9 mouse cellular contexts compared by ENCODE assay signal in genomic region chr17:86038211-86038648, GRCm38 (mm10).
DNase-seq lines count a peak whose midpoint lies in the region; ATAC-seq and TF ChIP-seq lines count a peak whose summit lies in the region.
"Had no signal": no experiment of that assay in that cellular context is flagged by ENCODE, and none has a peak within 500 bp of the region (broad histone marks: within the 10 kb centered on the region; RNA-seq: fewer than 3 reads in every experiment).

No protein-coding gene starts in this region.

- peak; percentile 8 for DNase-seq in adrenal gland, postnatal 14 days
- no peak for DNase-seq in adrenal gland, adult (ENCODE audit: inconsistent age in 2 of 2, low spot score in 1 of 2)
- peak; percentile 41 for DNase-seq in brain, embryonic 14.5 days (ENCODE audit: low read depth)
- DNase-seq in left cerebral cortex, adult 18-20 months (ENCODE audit: low spot score in 2 of 2): no peak
- no peak for DNase-seq in hindbrain, postnatal 0 days (ENCODE audit: low spot score)
- no peak for DNase-seq in adrenal gland, postnatal 4 days (ENCODE audit: low spot score in 2 of 2)

- WGBS in heart, embryonic 15.5 days: 14% methylated on average over 13 of the region's 13 CpGs
- 13% methylated on average over 13 of the region's 13 CpGs for WGBS in limb, embryonic 13.5 days
- 67% methylated on average over 13 of the region's 13 CpGs for WGBS in hindbrain, postnatal 0 days

- H3K9ac ChIP-seq in heart, embryonic 15.5 days: no peak overlapping the region
- no peak overlapping the region for H3K9ac ChIP-seq in limb, embryonic 13.5 days
- no peak overlapping the region for H3K9ac ChIP-seq in hindbrain, postnatal 0 days (replicated peaks; ENCODE audit: low read length)
- H3K9ac ChIP-seq: hindbrain, embryonic 15.5 days had no signal

- H3K9me3 ChIP-seq in heart, embryonic 15.5 days (replicated peaks): no peaks in the 10 kb centered on the region
- no peaks in the 10 kb centered on the region for H3K9me3 ChIP-seq in limb, embryonic 13.5 days
- no peaks in the 10 kb centered on the region for H3K9me3 ChIP-seq in hindbrain, postnatal 0 days (ENCODE audit: low read length)
- H3K9me3 ChIP-seq: hindbrain, embryonic 15.5 days had no signal

- no peaks in the 10 kb centered on the region for H3K36me3 ChIP-seq in heart, embryonic 15.5 days
- no peaks in the 10 kb centered on the region for H3K36me3 ChIP-seq in limb, embryonic 13.5 days
- H3K36me3 ChIP-seq in hindbrain, postnatal 0 days (ENCODE audit: insufficient read depth, low read length): no peaks in the 10 kb centered on the region
- H3K36me3 ChIP-seq: hindbrain, embryonic 15.5 days had no signal

- H3K27me3 ChIP-seq in heart, embryonic 15.5 days: no peaks in the 10 kb centered on the region
- H3K27me3 ChIP-seq in limb, embryonic 13.5 days: 0 out of 2 replicates have a peak, but pooled peaks cover 5% of the 10 kb centered on the region
- H3K27me3 ChIP-seq in hindbrain, postnatal 0 days (ENCODE audit: insufficient read depth, low read length): no peaks in the 10 kb centered on the region
- H3K27me3 ChIP-seq: hindbrain, embryonic 15.5 days had no signal

- peaks cover 13% of the 10 kb centered on the region for H3K4me1 ChIP-seq in heart, embryonic 15.5 days (replicated peaks)
- peaks cover 60% of the 10 kb centered on the region for H3K4me1 ChIP-seq in limb, embryonic 13.5 days
- no peaks in the 10 kb centered on the region for H3K4me1 ChIP-seq in hindbrain, postnatal 0 days (ENCODE audit: insufficient read depth, low read length)
- H3K4me1 ChIP-seq: hindbrain, embryonic 15.5 days had no signal

- no peak; the same call in 1 of the 2 replicates for ATAC-seq in heart, embryonic 15.5 days (replicated peaks; ENCODE audit: insufficient number of reproducible peaks, insufficient read depth, low FRiP score, low read depth)
- peak; percentile 35; the same call in 1 of the 2 replicates for ATAC-seq in limb, embryonic 13.5 days (ENCODE audit: low FRiP score, low read depth)
- ATAC-seq in hindbrain, postnatal 0 days: no peak

- TF ChIP-seq CTCF in brain, embryonic 14.5 days (IDR thresholded peaks at IDR 0.05; ENCODE audit: borderline replicate concordance, extremely low read depth, insufficient read depth, insufficient read length): no peak
- TF ChIP-seq CTCF in hindbrain, postnatal 0 days (IDR thresholded peaks at IDR 0.05; ENCODE audit: low read depth): no peak

- no peak for TF ChIP-seq POLR2A in brain, embryonic 14.5 days (IDR thresholded peaks at IDR 0.05; ENCODE audit: borderline replicate concordance, extremely low read depth, insufficient read depth, insufficient read length, poor library complexity, severe bottlenecking)

- H3K4me2 ChIP-seq in heart, embryonic 15.5 days: peak overlapping the region; percentile 12
- peak overlapping the region; percentile 30 for H3K4me2 ChIP-seq in limb, embryonic 13.5 days (replicated peaks)
- H3K4me2 ChIP-seq in hindbrain, postnatal 0 days (ENCODE audit: low read depth, low read length): no peak overlapping the region
- H3K4me2 ChIP-seq: hindbrain, embryonic 15.5 days had no signal

- H3K27ac ChIP-seq in heart, embryonic 15.5 days: peak overlapping the region; percentile 15; the same call in 1 of the 2 replicates
- peak overlapping the region; percentile 44 for H3K27ac ChIP-seq in limb, embryonic 13.5 days
- no peak overlapping the region for H3K27ac ChIP-seq in hindbrain, postnatal 0 days
- H3K27ac ChIP-seq: hindbrain, embryonic 15.5 days had no signal

- no peak overlapping the region for H3K4me3 ChIP-seq in heart, embryonic 15.5 days
- H3K4me3 ChIP-seq in limb, embryonic 13.5 days: no peak overlapping the region
- H3K4me3 ChIP-seq in hindbrain, postnatal 0 days (ENCODE audit: low read length): no peak overlapping the region
- H3K4me3 ChIP-seq: hindbrain, embryonic 15.5 days had no signal

Comparison
In these comparisons a context has a peak if more than half of its experiments do, and no peak if none do; other contexts are left out.
1. DNase-seq: peak in adrenal gland, postnatal 14 days (single experiment) and brain, embryonic 14.5 days (single experiment); none in adrenal gland, adult (0 of 2), left cerebral cortex, adult 18-20 months (0 of 2), hindbrain, postnatal 0 days (single experiment) and adrenal gland, postnatal 4 days (0 of 2).